Mouse (Mus musculus) limb, embryonic 12.5 days (tissue): Measurements from ENCODE around the gene Olfr1491. TPM values are rescaled to one million over a fixed set of nuclear protein-coding genes. Genes with fewer than 3 reads are reported as not detected.

ENCODE experiments used
- ATAC-seq: fragments of 200-750 bp; cut with Nextera tagmentation; 2 replicates; pipeline ENCODE4 v1.8.0; 2017; ENCODE audit warnings: low read depth, moderate TSS enrichment; ENCODE audit not compliant: insufficient number of reproducible peaks, insufficient read depth, low FRiP score, low TSS enrichment
- H3K27ac ChIP-seq: fragments of 300-500 bp; sonication (generic); 2 replicates; pipeline ENCODE4 v1.5.1; 2016; ENCODE audit warnings: mild to moderate bottlenecking, moderate library complexity
- H3K27me3 ChIP-seq: fragments of 300-500 bp; sonication (generic); 2 replicates; pipeline ENCODE4 v1.6.1; 2016; ENCODE audit warnings: mild to moderate bottlenecking, moderate library complexity
- H3K36me3 ChIP-seq: fragments of 300-500 bp; sonication (generic); 2 replicates; pipeline ENCODE4 v1.6.1; 2016; ENCODE audit warnings: mild to moderate bottlenecking, moderate library complexity
- H3K4me1 ChIP-seq: fragments of 300-500 bp; sonication (generic); replicated peaks from 2 replicates; pipeline ENCODE4 v1.6.1; 2016
- H3K4me2 ChIP-seq: fragments of 300-500 bp; sonication (generic); 2 replicates; pipeline ENCODE4 v1.6.1; 2016; ENCODE audit warnings: mild to moderate bottlenecking, moderate library complexity
- H3K4me3 ChIP-seq: fragments of 300-500 bp; sonication (generic); replicated peaks from 2 replicates; pipeline ENCODE4 v1.5.1; 2016; ENCODE audit warnings: mild to moderate bottlenecking
- H3K9ac ChIP-seq: fragments of 300-500 bp; sonication (generic); replicated peaks from 2 replicates; pipeline ENCODE4 v1.6.1; 2016; ENCODE audit warnings: mild to moderate bottlenecking, moderate library complexity
- H3K9me3 ChIP-seq: fragments of 300-500 bp; sonication (generic); 2 replicates; pipeline ENCODE4 v1.6.1; 2016; ENCODE audit warnings: mild to moderate bottlenecking, moderate library complexity
- WGBS: fragments of 180-500 bp; shearing (Covaris S2); methylation state at CpG from one replicate; pipeline ENCODE4 v1.1.7; 2016; 5-methylcytosine and 5-hydroxymethylcytosine counted together
- polyA plus RNA-seq: library from polyadenylated mRNA; unstranded; fragments of >200 nt; fragmentation: Nextera tagmentation; extraction: Ambion mirVana; gene quantifications from 2 replicates; pipeline ENCODE4 v1.2.1, GENCODE M21; 2016

Gene Olfr1491
- not detected in 2 replicates for polyA plus RNA-seq

GRCm38 (mm10) chr19:13696968-13697367 lies at the start of gene Olfr1491:
TSS of gene Olfr1491 (plus strand) at chr19:13697268.
- Histone ChIP-seq H3K36me3 (no peaks in the 10 kb centered on the region), H3K27ac (no peak within 1 kb of the TSS), H3K4me3 (no peak within 1 kb of the TSS), H3K27me3 (no peaks in the 10 kb centered on the region), H3K4me1 (no peaks in the 10 kb centered on the region), H3K4me2 (no peak within 1 kb of the TSS), H3K9me3 (no peaks in the 10 kb centered on the region), H3K9ac (no peak within 1 kb of the TSS)
- ATAC-seq, result no peak
- 82% methylated on average over 3 of the region's 3 CpGs for WGBS

- H3K36me3 ChIP-seq, result no peaks in the 10 kb centered on the region
- H3K4me1 ChIP-seq, result no peaks in the 10 kb centered on the region
- no peak within 1 kb of the TSS for H3K4me2 ChIP-seq
- no peak for ATAC-seq
- H3K9me3 ChIP-seq, result 0 out of 2 replicates have a peak, but pooled peaks cover 15% of the 10 kb centered on the region
- WGBS, result 43% methylated on average over 1 of the region's 1 CpGs
- H3K9ac ChIP-seq, result no peak within 1 kb of the TSS
- no peaks in the 10 kb centered on the region for H3K27me3 ChIP-seq
- H3K27ac ChIP-seq, result no peak within 1 kb of the TSS
- no peak within 1 kb of the TSS for H3K4me3 ChIP-seq
Observed at GRCm38 (mm10) chr19:13650791-13651190, 46.3 kb upstream of the Olfr1491 start, which contains the start of gene Olfr1490. TSS of gene Olfr1490 (plus strand) at chr19:13651091.

GRCm38 (mm10) chr19:13722978-13723377 lies 25.9 kb downstream of the Olfr1491 start, which contains the start of gene Olfr1493-ps1:
TSS of gene Olfr1493-ps1 (plus strand) at chr19:13723278.
- 64% methylated on average over 2 of the region's 2 CpGs for WGBS
- H3K36me3 ChIP-seq, result no peaks in the 10 kb centered on the region
- no peak for ATAC-seq

GRCm38 (mm10) chr19:13739428-13739827 lies 42.4 kb downstream of the Olfr1491 start, which contains the start of gene Olfr1494:
TSS of gene Olfr1494 (plus strand) at chr19:13739728.
- no peaks in the 10 kb centered on the region for H3K36me3 ChIP-seq
- H3K27me3 ChIP-seq, result no peaks in the 10 kb centered on the region
- ATAC-seq, result no peak
- no peak within 1 kb of the TSS for H3K27ac ChIP-seq
- H3K9me3 ChIP-seq, result peaks cover 8% of the 10 kb centered on the region; the same call in 1 of the 2 replicates
- H3K4me1 ChIP-seq, result no peaks in the 10 kb centered on the region
- no peak within 1 kb of the TSS for H3K9ac ChIP-seq
- 80% methylated on average over 4 of the region's 4 CpGs for WGBS
- no peak within 1 kb of the TSS for H3K4me3 ChIP-seq
- H3K4me2 ChIP-seq, result no peak within 1 kb of the TSS

More at GRCm38 (mm10) chr19:13722978-13723377, 25.9 kb downstream of the Olfr1491 start, which contains the start of gene Olfr1493-ps1:
- Histone ChIP-seq H3K4me1 (no peaks in the 10 kb centered on the region), H3K4me2 (no peak within 1 kb of the TSS), H3K9ac (no peak within 1 kb of the TSS), H3K9me3 (no peaks in the 10 kb centered on the region), H3K27me3 (no peaks in the 10 kb centered on the region), H3K4me3 (no peak within 1 kb of the TSS), H3K27ac (no peak within 1 kb of the TSS)

GRCm38 (mm10) chr19:13749366-13749765 lies 52.3 kb downstream of the Olfr1491 start:
- no peak overlapping the region for H3K9ac ChIP-seq
- no peaks in the 10 kb centered on the region for H3K27me3 ChIP-seq
- ATAC-seq, result no peak
- no peak overlapping the region for H3K4me2 ChIP-seq
- no peaks in the 10 kb centered on the region for H3K4me1 ChIP-seq
- no peaks in the 10 kb centered on the region for H3K9me3 ChIP-seq
- no peak overlapping the region for H3K27ac ChIP-seq
- no peak overlapping the region for H3K4me3 ChIP-seq
- H3K36me3 ChIP-seq, result no peaks in the 10 kb centered on the region
- 93% methylated on average over 1 of the region's 1 CpGs for WGBS

Other genes starting within 250 kb of the Olfr1491 start
- not detected in 2 replicates for gene Olfr1472, start 241.2 kb upstream of the Olfr1491 start, polyA plus RNA-seq
- not detected in 2 replicates for gene Olfr1474, start 227.7 kb upstream of the Olfr1491 start, polyA plus RNA-seq
- gene Olfr1475, start 217.1 kb upstream of the Olfr1491 start, polyA plus RNA-seq, result not detected in 2 replicates
- gene Olfr1477, start 196.7 kb upstream of the Olfr1491 start, polyA plus RNA-seq, result not detected in 2 replicates
- gene Olfr1480, start 169.4 kb upstream of the Olfr1491 start, polyA plus RNA-seq, result not detected in 2 replicates
- not detected in 2 replicates for gene Olfr1484, start 113.8 kb upstream of the Olfr1491 start, polyA plus RNA-seq
- gene Olfr1487, start 79.9 kb upstream of the Olfr1491 start, polyA plus RNA-seq, result not detected in 2 replicates
- gene Olfr1489, start 65.6 kb upstream of the Olfr1491 start, polyA plus RNA-seq, result not detected in 2 replicates
- not detected in 2 replicates for gene Olfr1490, start 46.2 kb upstream of the Olfr1491 start, polyA plus RNA-seq
- gene Olfr1493-ps1, start 26.0 kb downstream of the Olfr1491 start, polyA plus RNA-seq, result not detected in 2 replicates
- not detected in 2 replicates for gene Olfr1494, start 42.5 kb downstream of the Olfr1491 start, polyA plus RNA-seq
- not detected in 2 replicates for gene Olfr1495, start 67.3 kb downstream of the Olfr1491 start, polyA plus RNA-seq
- not detected in 2 replicates for gene Olfr1496, start 80.6 kb downstream of the Olfr1491 start, polyA plus RNA-seq
- gene Olfr1497, start 100.9 kb downstream of the Olfr1491 start, polyA plus RNA-seq, result not detected in 2 replicates
- gene Olfr1499, start 122.2 kb downstream of the Olfr1491 start, polyA plus RNA-seq, result not detected in 2 replicates
- gene Olfr1500, start 133.2 kb downstream of the Olfr1491 start, polyA plus RNA-seq, result not detected in 2 replicates
- gene Olfr1501, start 153.4 kb downstream of the Olfr1491 start, polyA plus RNA-seq, result not detected in 2 replicates
- not detected in 2 replicates for gene Olfr1502, start 164.5 kb downstream of the Olfr1491 start, polyA plus RNA-seq
- not detected in 2 replicates for gene Olfr1504, start 200.7 kb downstream of the Olfr1491 start, polyA plus RNA-seq
- not detected in 2 replicates for gene Olfr1505, start 216.3 kb downstream of the Olfr1491 start, polyA plus RNA-seq